Mouse (Mus musculus): ENCODE results near the gene Map2k7. TPM values are rescaled to one million over a fixed set of nuclear protein-coding genes. Genes with fewer than 3 reads are reported as not detected.

The Map2k7 gene
- polyA plus RNA-seq (2012; rRNA removed), result 32.1 and 262 TPM in 2 replicates

- Histone ChIP-seq H3K27me3 (ENCODE audit: control insufficient read depth, insufficient read depth, low read length) (no peaks in the 10 kb centered on the region), H3K27ac (ENCODE audit: control insufficient read depth, insufficient read depth, low read depth, low read length) (peak within 1 kb of the TSS; percentile 95), H3K4me3 (ENCODE audit: control insufficient read depth, low read depth, low read length) (peak within 1 kb of the TSS; percentile 96), H3K36me3 (ENCODE audit: control insufficient read depth, insufficient read depth, low read length) (no peaks in the 10 kb centered on the region), H3K4me1 (ENCODE audit: control insufficient read depth, insufficient read depth, low read length) (peaks cover 3% of the 10 kb centered on the region; the same call in 1 of the 2 replicates)
- TF ChIP-seq CTCF (IDR thresholded peaks at IDR 0.05; ENCODE audit: control insufficient read depth, insufficient read depth, insufficient replicate concordance, low read depth, low read length) (no peak; the same call in 1 of the 2 replicates), POLR2A (IDR thresholded peaks at IDR 0.05; ENCODE audit: control insufficient read depth, low read depth, low read length) (peak; percentile 45; the same call in 1 of the 2 replicates)
Measured at GRCm38 (mm10) chr8:4238434-4239192, at the start of gene Map2k7, which contains the start of gene Gm49320. Gene Map2k7 (plus strand): TSS chr8:4238740. Gene Gm49320 (plus strand): TSS chr8:4238865.

DNA sequence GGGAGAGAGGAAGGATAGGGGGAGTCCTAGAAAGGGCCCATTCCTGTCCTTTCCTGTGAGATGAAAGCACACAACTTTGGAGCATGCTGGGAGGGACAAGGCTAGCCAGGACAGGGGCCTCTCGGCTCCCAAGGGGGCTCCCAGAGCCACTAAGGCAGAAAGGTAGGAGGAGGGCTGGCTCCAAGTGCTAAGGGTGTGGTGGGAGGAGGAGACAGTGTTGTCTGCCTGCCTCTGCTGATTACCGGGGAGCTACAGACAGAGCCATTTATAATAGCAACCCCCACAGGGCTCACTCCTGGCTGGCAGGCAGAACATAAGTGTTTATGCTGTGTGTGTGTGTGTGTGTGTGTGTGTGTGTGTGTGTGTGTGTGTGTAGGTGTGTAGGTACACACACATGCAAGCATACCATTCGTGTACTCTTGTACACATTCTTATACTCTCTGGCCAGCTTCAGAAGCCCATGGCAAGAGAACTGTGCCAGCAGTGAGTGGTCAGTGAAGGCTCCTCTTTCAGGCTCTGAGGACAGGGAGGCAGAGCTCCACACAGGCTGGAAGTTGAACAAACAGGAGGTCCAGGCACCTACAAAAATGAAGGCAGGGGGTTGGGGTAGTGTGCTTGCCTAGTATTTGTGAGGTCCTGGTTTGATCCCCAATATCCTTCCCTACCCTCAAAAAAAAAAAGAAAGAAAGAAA is 49.4 kb upstream of the Map2k7 start:
- H3K36me3 ChIP-seq (ENCODE audit: control insufficient read depth, insufficient read depth, low read length), result no peaks in the 10 kb centered on the region; the same call in none of the 2 replicates
- no peak overlapping the region for H3K4me3 ChIP-seq (ENCODE audit: control insufficient read depth, low read depth, low read length)
- H3K27ac ChIP-seq (ENCODE audit: control insufficient read depth, insufficient read depth, low read depth, low read length), result no peak overlapping the region
- TF ChIP-seq POLR2A (IDR thresholded peaks at IDR 0.05; ENCODE audit: control insufficient read depth, low read depth, low read length) (no peak), CTCF (IDR thresholded peaks at IDR 0.05; ENCODE audit: control insufficient read depth, insufficient read depth, insufficient replicate concordance, low read depth, low read length) (no peak)
- H3K27me3 ChIP-seq (ENCODE audit: control insufficient read depth, insufficient read depth, low read length), result no peaks in the 10 kb centered on the region
- H3K4me1 ChIP-seq (ENCODE audit: control insufficient read depth, insufficient read depth, low read length), result peaks cover 6% of the 10 kb centered on the region

GRCm38 (mm10) chr8:4192305-4192704 is 46.2 kb upstream of the Map2k7 start:
- TF ChIP-seq POLR2A (IDR thresholded peaks at IDR 0.05; ENCODE audit: control insufficient read depth, low read depth, low read length), result no peak
- TF ChIP-seq CTCF (IDR thresholded peaks at IDR 0.05; ENCODE audit: control insufficient read depth, insufficient read depth, insufficient replicate concordance, low read depth, low read length), result no peak
- no peaks in the 10 kb centered on the region; the same call in none of the 2 replicates for H3K36me3 ChIP-seq (ENCODE audit: control insufficient read depth, insufficient read depth, low read length)
- no peak overlapping the region for H3K27ac ChIP-seq (ENCODE audit: control insufficient read depth, insufficient read depth, low read depth, low read length)

DNA sequence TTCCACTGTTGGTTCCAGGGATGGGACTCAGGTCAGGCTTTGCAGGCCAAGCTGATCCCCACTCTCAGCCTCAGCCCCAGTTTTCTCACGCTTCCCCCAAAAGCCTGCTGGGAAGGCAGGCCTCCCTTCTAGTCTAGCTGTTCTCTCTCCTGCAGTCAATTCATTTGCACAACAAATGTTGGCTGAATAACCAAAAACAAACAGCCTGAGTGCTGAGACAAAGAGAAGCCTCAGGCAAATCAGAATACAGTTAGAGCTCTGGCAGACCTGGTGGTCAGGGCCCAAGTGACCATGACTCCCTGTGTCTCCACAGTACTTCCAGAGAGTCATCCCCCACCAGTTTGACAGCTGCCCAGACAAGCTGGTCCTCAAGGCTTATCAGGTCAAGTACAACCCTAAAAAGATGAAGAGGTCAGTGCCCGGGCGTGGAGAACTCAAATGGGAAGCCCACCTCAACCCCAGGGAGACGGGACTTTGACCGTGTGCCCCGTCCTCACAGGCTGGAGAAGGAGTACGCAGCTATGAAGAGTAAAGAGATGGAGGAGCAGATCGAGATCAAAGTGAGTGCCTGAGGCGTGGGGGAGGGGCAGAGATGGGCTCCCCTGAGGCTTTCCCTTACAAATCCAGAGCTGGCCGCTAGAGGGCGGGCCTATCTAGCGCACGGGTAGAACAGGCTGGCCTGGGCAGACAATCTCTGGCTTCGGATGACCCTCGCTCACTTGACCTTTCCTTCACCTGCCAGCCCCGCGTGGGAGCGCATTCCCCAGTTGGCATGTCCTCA is 45.5 kb upstream of the Map2k7 start:
- Histone ChIP-seq H3K4me3 (ENCODE audit: control insufficient read depth, low read depth, low read length) (no peak overlapping the region), H3K27ac (ENCODE audit: control insufficient read depth, insufficient read depth, low read depth, low read length) (no peak overlapping the region), H3K4me1 (ENCODE audit: control insufficient read depth, insufficient read depth, low read length) (peaks cover 6% of the 10 kb centered on the region), H3K36me3 (ENCODE audit: control insufficient read depth, insufficient read depth, low read length) (no peaks in the 10 kb centered on the region; the same call in 1 of the 2 replicates), H3K27me3 (ENCODE audit: control insufficient read depth, insufficient read depth, low read length) (no peaks in the 10 kb centered on the region)
- TF ChIP-seq CTCF (IDR thresholded peaks at IDR 0.05; ENCODE audit: control insufficient read depth, insufficient read depth, insufficient replicate concordance, low read depth, low read length) (peak; percentile 74), POLR2A (IDR thresholded peaks at IDR 0.05; ENCODE audit: control insufficient read depth, low read depth, low read length) (no peak)

More at GRCm38 (mm10) chr8:4192305-4192704, 46.2 kb upstream of the Map2k7 start:
- Histone ChIP-seq H3K27me3 (ENCODE audit: control insufficient read depth, insufficient read depth, low read length) (no peaks in the 10 kb centered on the region), H3K4me1 (ENCODE audit: control insufficient read depth, insufficient read depth, low read length) (peaks cover 6% of the 10 kb centered on the region), H3K4me3 (ENCODE audit: control insufficient read depth, low read depth, low read length) (no peak overlapping the region)

DNA sequence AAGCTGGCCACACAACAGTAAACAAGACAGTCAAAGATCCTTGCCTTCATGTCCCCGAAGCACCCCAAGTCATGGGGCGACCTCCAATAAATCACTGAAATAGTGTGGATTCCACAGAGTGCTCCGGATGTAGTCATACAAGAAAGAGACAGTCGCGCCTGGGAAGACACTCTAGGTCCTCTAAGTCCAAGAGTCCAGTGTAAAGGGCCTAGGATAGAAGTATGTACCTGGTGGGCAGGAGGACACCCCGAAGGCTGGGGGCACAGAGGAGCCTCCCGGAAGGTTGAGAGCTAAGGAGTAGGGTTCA is 45.0 kb upstream of the Map2k7 start:
- H3K27ac ChIP-seq (ENCODE audit: control insufficient read depth, insufficient read depth, low read depth, low read length), result no peak overlapping the region
- TF ChIP-seq POLR2A (IDR thresholded peaks at IDR 0.05; ENCODE audit: control insufficient read depth, low read depth, low read length), result no peak
- no peaks in the 10 kb centered on the region; the same call in 1 of the 2 replicates for H3K36me3 ChIP-seq (ENCODE audit: control insufficient read depth, insufficient read depth, low read length)
- no peak overlapping the region for H3K4me3 ChIP-seq (ENCODE audit: control insufficient read depth, low read depth, low read length)
- H3K27me3 ChIP-seq (ENCODE audit: control insufficient read depth, insufficient read depth, low read length), result no peaks in the 10 kb centered on the region
- peaks cover 6% of the 10 kb centered on the region for H3K4me1 ChIP-seq (ENCODE audit: control insufficient read depth, insufficient read depth, low read length)

DNA sequence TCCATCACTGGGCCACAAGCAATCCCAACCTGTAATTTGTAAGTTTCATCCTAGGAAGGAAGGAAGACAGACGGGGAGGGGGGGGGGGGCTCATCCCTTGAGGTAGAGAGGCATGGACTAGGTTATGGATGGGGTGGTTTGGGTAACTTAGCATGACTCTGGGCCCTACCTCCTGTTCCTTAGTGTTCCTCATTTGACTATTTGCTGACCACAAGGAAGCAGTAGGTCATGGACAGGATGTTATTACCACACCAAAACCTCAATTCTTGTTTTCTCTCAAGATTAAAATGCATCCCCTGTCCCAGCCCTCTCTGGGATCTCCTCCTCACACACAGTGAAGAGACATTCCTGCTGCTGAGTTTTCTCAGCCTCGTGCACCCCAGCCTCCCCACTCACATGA is 37.2 kb upstream of the Map2k7 start:
- no peaks in the 10 kb centered on the region for H3K36me3 ChIP-seq (ENCODE audit: control insufficient read depth, insufficient read depth, low read length)
- H3K27me3 ChIP-seq (ENCODE audit: control insufficient read depth, insufficient read depth, low read length), result no peaks in the 10 kb centered on the region
- no peak overlapping the region for H3K27ac ChIP-seq (ENCODE audit: control insufficient read depth, insufficient read depth, low read depth, low read length)
- TF ChIP-seq POLR2A (IDR thresholded peaks at IDR 0.05; ENCODE audit: control insufficient read depth, low read depth, low read length), result no peak
- TF ChIP-seq CTCF (IDR thresholded peaks at IDR 0.05; ENCODE audit: control insufficient read depth, insufficient read depth, insufficient replicate concordance, low read depth, low read length), result no peak
- H3K4me3 ChIP-seq (ENCODE audit: control insufficient read depth, low read depth, low read length), result no peak overlapping the region
- peaks cover 15% of the 10 kb centered on the region for H3K4me1 ChIP-seq (ENCODE audit: control insufficient read depth, insufficient read depth, low read length)
